Mouse (Mus musculus) midbrain, embryonic 10.5 days (tissue): ENCODE results near the gene Ms4a18. TPM values are rescaled to one million over a fixed set of nuclear protein-coding genes. Genes with fewer than 3 reads are reported as not detected.

Source experiments
- DNase-seq: peaks from one replicate; pipeline ENCODE4 v3.0.0-alpha.2; 2017; ENCODE audit warnings: low spot score
- H3K27ac ChIP-seq: fragments of 300-500 bp; sonication (generic); replicated peaks from 2 replicates; pipeline ENCODE4 v1.5.1; 2016; ENCODE audit warnings: mild to moderate bottlenecking
- H3K27me3 ChIP-seq: fragments of 300-500 bp; sonication (generic); 2 replicates; pipeline ENCODE4 v1.6.1; 2016; ENCODE audit warnings: low read depth, mild to moderate bottlenecking; ENCODE audit not compliant: poor library complexity, severe bottlenecking
- H3K36me3 ChIP-seq: fragments of 300-500 bp; sonication (generic); 2 replicates; pipeline ENCODE4 v1.6.1; 2016; ENCODE audit warnings: mild to moderate bottlenecking, moderate library complexity
- H3K4me1 ChIP-seq: fragments of 300-500 bp; sonication (generic); 2 replicates; pipeline ENCODE4 v1.6.1; 2016
- H3K4me3 ChIP-seq: fragments of 300-500 bp; sonication (generic); 2 replicates; pipeline ENCODE4 v1.5.1; 2016; ENCODE audit warnings: mild to moderate bottlenecking, moderate library complexity
- H3K9me3 ChIP-seq: fragments of 300-500 bp; sonication (generic); replicated peaks from 2 replicates; pipeline ENCODE4 v1.6.1; 2016; ENCODE audit warnings: mild to moderate bottlenecking
- WGBS: fragments of 180-500 bp; shearing (Covaris S2); methylation state at CpG from one replicate; pipeline ENCODE4 v1.1.7; 2016; 5-methylcytosine and 5-hydroxymethylcytosine counted together
- polyA plus RNA-seq: library from polyadenylated mRNA; unstranded; fragments of >200 nt; fragmentation: Nextera tagmentation; extraction: Ambion mirVana; gene quantifications from 2 replicates; pipeline ENCODE4 v1.2.1, GENCODE M21; 2016

Ms4a18 gene
- polyA plus RNA-seq, 1 experiment from 2014 or later: not detected

DNA sequence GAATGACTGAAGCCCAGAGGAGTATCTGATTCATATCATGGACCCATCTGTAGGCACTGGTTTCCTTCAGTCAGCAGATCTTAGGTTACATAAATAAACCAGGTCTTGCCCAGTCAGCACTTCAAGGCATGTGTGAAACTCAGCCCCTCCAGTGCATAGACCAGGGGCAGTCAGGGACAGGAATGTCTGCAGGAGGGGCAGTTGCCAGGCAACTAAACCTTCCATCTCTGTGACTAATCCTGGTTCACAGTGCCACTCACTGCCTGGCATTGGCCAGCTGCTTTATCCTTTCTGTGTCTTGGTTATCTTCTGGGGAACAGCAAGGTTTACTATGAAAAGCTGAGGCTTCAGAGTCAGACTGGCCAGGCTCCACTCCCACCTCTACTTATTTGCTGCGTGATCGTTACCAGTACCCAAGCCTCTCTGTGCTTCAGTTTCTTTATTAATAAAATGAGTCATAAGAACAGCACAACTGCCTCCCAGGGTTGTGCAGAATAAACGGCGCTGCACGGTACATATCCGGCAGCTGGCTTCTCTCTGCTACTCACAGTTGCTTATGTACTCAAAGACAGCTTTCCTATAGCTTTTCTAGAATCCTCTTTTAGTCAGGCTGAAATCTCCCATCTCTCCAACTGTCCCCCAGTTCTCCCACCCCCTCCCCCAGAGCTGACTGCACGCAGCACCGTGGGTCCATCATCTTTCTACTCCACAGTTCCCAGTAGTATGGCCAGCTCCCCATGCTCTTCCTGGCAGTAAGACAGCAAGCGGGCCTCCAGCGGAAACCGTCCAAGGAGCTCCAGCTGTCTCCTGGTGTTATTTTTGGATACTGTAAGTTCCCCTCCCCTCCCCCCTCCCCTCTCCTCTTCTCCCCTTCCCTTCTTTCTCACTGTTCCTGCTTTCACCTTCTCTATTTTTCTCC, 65.6 kb downstream of the Ms4a18 start:
- H3K4me1 ChIP-seq: peaks cover 41% of the 10 kb centered on the region
- peak; percentile 40 for DNase-seq
- H3K9me3 ChIP-seq: no peaks in the 10 kb centered on the region
- H3K36me3 ChIP-seq: no peaks in the 10 kb centered on the region
- 73% methylated on average over 11 of the region's 11 CpGs for WGBS
- 0 out of 2 replicates have a peak overlapping the region, but pooled peaks have one; percentile 0 for H3K27ac ChIP-seq
- no peaks in the 10 kb centered on the region for H3K27me3 ChIP-seq
- no peak overlapping the region for H3K4me3 ChIP-seq

DNA sequence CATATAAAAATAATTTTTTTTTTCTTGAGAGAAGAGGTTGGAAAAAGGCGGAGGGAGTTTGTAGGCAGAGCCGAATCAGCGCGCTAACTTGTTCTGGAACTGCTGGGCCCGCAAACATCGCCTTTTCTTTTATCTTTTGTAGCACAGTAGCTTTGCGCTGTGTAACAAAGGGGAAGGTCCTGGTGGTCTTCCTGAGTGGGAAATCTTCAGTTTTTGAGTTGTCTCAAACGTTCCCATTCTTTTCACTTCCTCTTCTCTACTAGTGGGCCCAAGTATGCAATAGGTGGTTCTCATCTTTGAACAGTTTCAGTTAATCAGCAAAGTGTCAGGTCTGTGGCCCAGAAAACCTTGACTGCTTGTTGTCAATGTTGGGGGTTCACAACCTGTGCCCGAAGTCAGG, 68.3 kb downstream of the Ms4a18 start:
- Histone ChIP-seq H3K4me1 (peaks cover 52% of the 10 kb centered on the region), H3K36me3 (peaks cover 26% of the 10 kb centered on the region), H3K9me3 (no peaks in the 10 kb centered on the region), H3K27me3 (no peaks in the 10 kb centered on the region), H3K4me3 (peak overlapping the region; percentile 82), H3K27ac (peak overlapping the region; percentile 80)
- no peak for DNase-seq
- WGBS: 32% methylated on average over 9 of the region's 9 CpGs

DNA sequence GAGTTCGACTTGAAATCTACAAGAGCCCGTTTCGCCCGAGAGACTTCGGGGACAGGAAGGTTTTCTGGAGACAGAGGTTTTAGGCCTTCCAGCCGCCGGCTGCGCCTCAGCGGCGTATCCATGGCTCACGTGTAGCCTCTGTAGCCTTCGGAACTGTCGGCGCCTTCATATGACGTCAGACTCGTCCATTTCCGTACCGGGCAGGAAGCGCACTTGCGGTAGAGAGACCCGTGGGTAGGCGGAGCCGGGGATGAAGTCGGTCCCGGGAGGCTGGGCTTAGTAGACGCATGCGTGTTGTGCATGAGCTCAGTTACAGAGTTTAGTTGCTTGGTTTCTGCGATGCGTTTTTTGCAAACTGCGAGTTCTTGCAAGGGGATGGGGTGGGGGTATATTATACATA, 68.7 kb downstream of the Ms4a18 start, which contains the start of gene Ccdc86:
Gene Ccdc86, minus strand, starts transcription at position 155 of the 400 bp plus-strand sequence.
- peaks cover 52% of the 10 kb centered on the region for H3K4me1 ChIP-seq
- peaks cover 31% of the 10 kb centered on the region for H3K36me3 ChIP-seq
- H3K4me3 ChIP-seq: peak within 1 kb of the TSS; percentile 82
- DNase-seq: peak; percentile 99
- WGBS: under 1% methylated on average over 30 of the region's 30 CpGs
- peak within 1 kb of the TSS; percentile 80 for H3K27ac ChIP-seq
- H3K27me3 ChIP-seq: no peaks in the 10 kb centered on the region
- no peaks in the 10 kb centered on the region for H3K9me3 ChIP-seq

- Histone ChIP-seq H3K9me3 (no peaks in the 10 kb centered on the region), H3K27me3 (no peaks in the 10 kb centered on the region), H3K4me1 (peaks cover 52% of the 10 kb centered on the region), H3K27ac (peak overlapping the region; percentile 80), H3K4me3 (peak overlapping the region; percentile 82), H3K36me3 (peaks cover 38% of the 10 kb centered on the region)
- no peak for DNase-seq
- WGBS: 2% methylated on average over 20 of the region's 20 CpGs
These were observed 69.4 kb downstream of the Ms4a18 start for GRCm38 (mm10) chr19:10948416-10948815.

- DNase-seq: no peak
- H3K4me1 ChIP-seq: peaks cover 44% of the 10 kb centered on the region
- H3K9me3 ChIP-seq: no peaks in the 10 kb centered on the region
- peak overlapping the region; percentile 82 for H3K4me3 ChIP-seq
- no peak overlapping the region for H3K27ac ChIP-seq
- H3K27me3 ChIP-seq: peaks cover 2% of the 10 kb centered on the region; the same call in 1 of the 2 replicates
- 89% methylated on average over 5 of the region's 5 CpGs for WGBS
- H3K36me3 ChIP-seq: peaks cover 50% of the 10 kb centered on the region
These were observed 70.6 kb downstream of the Ms4a18 start for GRCm38 (mm10) chr19:10947219-10947618.

Other genes with a start within 250 kb of the Ms4a18 start
- not detected in 2 replicates for gene Cd6, start 188.0 kb downstream of the Ms4a18 start, polyA plus RNA-seq
- 0.20 TPM in 2 replicates for gene Slc15a3, start 178.3 kb downstream of the Ms4a18 start, polyA plus RNA-seq
- gene Tmem132a, start 148.1 kb downstream of the Ms4a18 start, polyA plus RNA-seq: 111 and 122 TPM in 2 replicates
- 50.1 and 53.0 TPM in 2 replicates for gene Tmem109, start 136.0 kb downstream of the Ms4a18 start, polyA plus RNA-seq
- gene Prpf19, start 122.8 kb downstream of the Ms4a18 start, polyA plus RNA-seq: 35.8 and 37.2 TPM in 2 replicates
- gene Zp1, start 97.4 kb downstream of the Ms4a18 start, polyA plus RNA-seq: not detected in 2 replicates
- 0.04 and 0.09 TPM in 2 replicates for gene Ptgdr2, start 80.9 kb downstream of the Ms4a18 start, polyA plus RNA-seq
- gene Ccdc86, start 68.8 kb downstream of the Ms4a18 start, polyA plus RNA-seq: 31.1 and 39.2 TPM in 2 replicates
- not detected in 2 replicates for gene Ms4a10, start 43.4 kb downstream of the Ms4a18 start, polyA plus RNA-seq
- gene Ms4a15, start 24.8 kb downstream of the Ms4a18 start, polyA plus RNA-seq: not detected in 2 replicates
- gene Ms4a8a, start 63.1 kb upstream of the Ms4a18 start, polyA plus RNA-seq: not detected in 2 replicates
- gene 1700017D01Rik, start 112.8 kb upstream of the Ms4a18 start, polyA plus RNA-seq: not detected in 2 replicates
- not detected in 2 replicates for gene 1700025F22Rik, start 147.3 kb upstream of the Ms4a18 start, polyA plus RNA-seq
- not detected in 2 replicates for gene Ms4a13, start 178.7 kb upstream of the Ms4a18 start, polyA plus RNA-seq
- not detected in 2 replicates for gene Ms4a12, start 214.4 kb upstream of the Ms4a18 start, polyA plus RNA-seq
- 0.04 TPM in 1 of 2 replicates, not detected in the other for gene Ms4a1, start 248.2 kb upstream of the Ms4a18 start, polyA plus RNA-seq